Mouse (Mus musculus) cortical plate, adult 2 months (tissue): ENCODE measurements around the gene Serpinf2. TPM values are rescaled to one million over a fixed set of nuclear protein-coding genes. Genes with fewer than 3 reads are reported as not detected.

Source experiments
- H3K27ac ChIP-seq: fragments of 200-500 bp; 2 replicates; pipeline ENCODE4 v1.5.1; 2012; ENCODE audit warnings: low read length, control low read depth, inconsistent platforms; ENCODE audit not compliant: insufficient read depth
- H3K4me1 ChIP-seq: fragments of 200-500 bp; 2 replicates; pipeline ENCODE4 v1.6.1; 2011; ENCODE audit warnings: low read length; ENCODE audit not compliant: control insufficient read depth, insufficient read depth
- H3K4me3 ChIP-seq: fragments of 200-500 bp; 2 replicates; pipeline ENCODE4 v1.5.1; 2011; ENCODE audit warnings: mild to moderate bottlenecking, low read length, control low read depth; ENCODE audit not compliant: insufficient read depth
- CTCF ChIP-seq: fragments of 200-500 bp; IDR thresholded peaks from 2 replicates; pipeline ENCODE4 v1.5.1; 2011; ENCODE audit warnings: mild to moderate bottlenecking, control low read depth, low read length; ENCODE audit not compliant: insufficient read depth; ENCODE audit errors: extremely low read depth
- POLR2A ChIP-seq: fragments of 200-500 bp; IDR thresholded peaks from 2 replicates; pipeline ENCODE4 v1.6.1; 2011; ENCODE audit warnings: mild to moderate bottlenecking, low read length, control low read depth; ENCODE audit not compliant: insufficient read depth; ENCODE audit errors: extremely low read depth
- polyA plus RNA-seq: library from polyadenylated mRNA; depleted of rRNA; stranded (reverse); fragments of >200 nt; gene quantifications from 2 replicates; pipeline ENCODE4 v1.2.3, GENCODE M21; 2012

Serpinf2 gene
- polyA plus RNA-seq, 1 experiment: 0.15 TPM

- no peak overlapping the region for H3K27ac ChIP-seq
- no peaks in the 10 kb centered on the region for H3K4me1 ChIP-seq
- no peak overlapping the region for H3K4me3 ChIP-seq
- TF ChIP-seq POLR2A (no peak), CTCF (no peak)
These were observed 17.9 kb downstream of the Serpinf2 start for GRCm38 (mm10) chr11:75421375-75422012.

DNA sequence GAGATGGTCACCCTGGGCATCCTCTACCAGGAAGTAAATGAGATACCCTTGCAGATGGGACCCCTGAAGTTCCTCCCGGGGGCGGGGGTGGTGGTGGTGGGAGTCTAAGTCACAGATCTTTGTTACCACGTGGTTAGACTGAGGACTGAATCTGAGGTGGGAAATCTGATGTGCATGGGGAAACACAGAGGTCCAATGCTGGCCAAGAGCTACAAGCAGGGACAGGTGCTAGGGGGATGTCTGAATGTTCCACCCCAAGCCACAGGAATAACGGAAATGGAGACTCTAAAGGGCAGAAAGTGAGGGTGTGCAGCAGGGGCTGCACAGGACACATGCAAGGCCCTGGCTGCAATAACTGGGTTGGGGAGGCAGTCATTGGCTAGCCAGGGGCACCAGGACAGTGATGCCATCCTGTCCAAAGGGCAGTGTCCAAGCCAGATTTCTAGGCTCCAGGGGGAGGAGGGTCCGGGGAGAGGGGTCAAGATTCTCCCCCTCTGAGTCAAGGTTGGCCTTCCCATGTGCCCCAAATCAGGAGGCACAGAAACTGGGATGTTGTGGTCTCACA lies 18.5 kb downstream of the Serpinf2 start:
- TF ChIP-seq CTCF (no peak), POLR2A (no peak)
- H3K27ac ChIP-seq: no peak overlapping the region
- no peak overlapping the region for H3K4me3 ChIP-seq
- no peaks in the 10 kb centered on the region for H3K4me1 ChIP-seq

- TF ChIP-seq CTCF (no peak), POLR2A (no peak)
- Histone ChIP-seq H3K27ac (no peak overlapping the region), H3K4me1 (no peaks in the 10 kb centered on the region), H3K4me3 (no peak overlapping the region)
These were observed 19.4 kb downstream of the Serpinf2 start for GRCm38 (mm10) chr11:75420037-75420436.

DNA sequence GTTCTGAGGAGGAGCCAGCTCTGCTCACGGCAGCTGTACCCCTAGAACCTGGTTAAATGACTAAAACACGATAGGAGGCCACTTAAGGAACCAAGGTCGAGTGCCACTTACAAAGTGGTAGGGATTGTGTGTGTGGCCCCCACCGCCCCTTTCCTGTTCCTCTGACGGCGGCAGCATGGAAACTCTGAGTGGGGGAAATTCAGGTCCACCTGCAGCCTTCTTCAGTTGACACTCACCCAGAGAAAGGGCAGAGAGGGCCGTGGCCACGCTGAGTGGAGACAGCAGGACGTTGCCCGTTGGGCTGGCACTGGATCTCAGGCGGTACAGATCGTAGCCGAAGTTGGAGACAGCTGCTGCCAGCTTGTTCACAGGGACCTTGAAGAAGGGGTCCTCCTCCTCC lies 23.4 kb downstream of the Serpinf2 start:
- no peaks in the 10 kb centered on the region for H3K4me1 ChIP-seq
- no peak overlapping the region for H3K27ac ChIP-seq
- TF ChIP-seq POLR2A (no peak), CTCF (no peak)
- no peak overlapping the region for H3K4me3 ChIP-seq

DNA sequence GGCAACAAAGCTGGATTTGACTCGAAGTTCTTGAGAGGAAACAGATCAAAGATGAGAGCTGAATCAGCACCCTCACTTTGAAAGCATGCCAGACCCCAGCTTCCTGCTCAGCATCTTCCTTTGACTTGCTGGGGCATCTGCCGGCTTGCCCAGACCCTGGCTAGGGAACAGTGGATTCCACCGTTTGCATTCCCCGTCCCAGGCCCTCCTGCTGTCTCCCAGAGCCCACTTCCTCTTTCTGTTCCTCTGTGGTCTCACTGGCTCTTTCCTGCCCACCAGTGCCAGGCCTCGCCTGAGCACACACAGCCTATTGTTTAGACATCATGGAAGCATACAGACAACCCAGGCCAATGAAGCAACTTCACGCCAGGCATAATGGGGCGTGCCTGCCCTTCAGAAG lies 24.3 kb downstream of the Serpinf2 start:
- Histone ChIP-seq H3K4me1 (no peaks in the 10 kb centered on the region), H3K4me3 (no peak overlapping the region), H3K27ac (no peak overlapping the region)
- TF ChIP-seq CTCF: no peak
- no peak for TF ChIP-seq POLR2A

- TF ChIP-seq POLR2A: no peak
- no peak for TF ChIP-seq CTCF
- Histone ChIP-seq H3K4me3 (no peak overlapping the region), H3K4me1 (no peaks in the 10 kb centered on the region), H3K27ac (no peak overlapping the region)
These were observed 28.8 kb downstream of the Serpinf2 start for GRCm38 (mm10) chr11:75410591-75410990.

DNA sequence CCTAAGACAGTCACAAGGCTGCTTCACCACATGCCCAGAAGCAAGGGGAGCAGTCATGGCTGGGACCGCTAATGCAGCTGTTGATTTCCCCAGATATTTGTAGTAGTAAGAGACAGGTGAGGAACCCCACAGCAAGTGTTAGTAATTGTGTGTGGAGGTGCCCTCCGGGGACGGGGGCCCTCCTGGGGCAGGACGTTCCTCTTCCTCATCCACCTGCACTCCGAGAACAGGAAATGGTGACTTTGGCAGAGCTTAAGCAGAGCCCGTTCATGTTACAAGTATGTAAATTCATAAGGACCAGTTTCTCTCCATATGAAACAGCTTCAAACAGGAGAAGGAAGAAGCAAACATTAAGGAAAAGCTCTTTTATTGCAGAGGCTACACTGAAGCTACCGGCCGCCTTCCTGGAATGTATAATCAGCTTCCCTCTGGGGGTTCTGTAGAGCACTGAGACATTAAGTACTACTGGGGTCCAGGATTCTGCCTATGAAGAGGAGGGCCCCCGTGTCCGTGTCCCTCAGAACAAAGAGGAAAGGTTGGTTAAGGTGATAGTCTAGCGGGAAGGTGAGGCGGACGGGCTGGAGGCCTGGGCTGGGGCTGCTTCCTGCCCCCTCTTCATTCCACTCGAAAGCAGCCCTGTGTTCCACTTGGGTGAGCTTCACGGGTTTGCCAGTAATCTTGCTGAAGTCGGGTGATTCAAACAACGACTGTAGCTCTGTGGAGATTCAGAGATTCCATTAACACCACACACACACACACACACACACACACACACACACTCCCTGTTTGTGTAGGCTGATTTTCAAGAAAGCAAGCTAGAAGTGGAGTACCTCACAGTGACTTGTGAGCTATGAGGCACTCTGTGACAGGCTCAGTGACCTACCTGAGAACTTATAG lies 29.5 kb downstream of the Serpinf2 start:
- H3K4me3 ChIP-seq: no peak overlapping the region
- H3K4me1 ChIP-seq: no peaks in the 10 kb centered on the region
- no peak overlapping the region for H3K27ac ChIP-seq
- no peak for TF ChIP-seq CTCF
- TF ChIP-seq POLR2A: no peak

DNA sequence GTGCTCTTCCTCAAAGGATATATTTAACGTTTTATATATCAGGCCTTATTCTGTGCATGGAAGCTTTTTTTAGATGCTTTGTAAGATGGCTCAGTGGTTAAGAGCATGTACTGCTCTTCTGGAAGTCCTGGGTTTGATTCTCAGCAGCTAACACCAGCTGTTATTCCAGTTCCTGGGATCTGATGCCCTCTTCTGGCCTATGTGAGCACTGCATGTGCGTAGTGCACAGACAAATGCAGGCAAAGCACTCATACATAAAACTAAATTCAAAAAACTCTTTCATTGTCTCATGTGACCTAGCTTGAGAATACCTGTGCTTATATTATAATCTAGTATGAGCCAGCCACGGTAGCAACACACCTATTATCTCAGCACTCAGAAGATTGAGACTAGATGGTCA lies 32.5 kb downstream of the Serpinf2 start:
- Histone ChIP-seq H3K4me3 (no peak overlapping the region), H3K4me1 (no peaks in the 10 kb centered on the region; the same call in 1 of the 2 replicates), H3K27ac (no peak overlapping the region)
- no peak for TF ChIP-seq POLR2A
- peak; percentile 45; the same call in 1 of the 2 replicates for TF ChIP-seq CTCF

- Histone ChIP-seq H3K4me1 (no peaks in the 10 kb centered on the region; the same call in 1 of the 2 replicates), H3K4me3 (no peak overlapping the region), H3K27ac (no peak overlapping the region)
- TF ChIP-seq POLR2A: no peak
These were observed 33.3 kb downstream of the Serpinf2 start for GRCm38 (mm10) chr11:75406104-75406503.

DNA sequence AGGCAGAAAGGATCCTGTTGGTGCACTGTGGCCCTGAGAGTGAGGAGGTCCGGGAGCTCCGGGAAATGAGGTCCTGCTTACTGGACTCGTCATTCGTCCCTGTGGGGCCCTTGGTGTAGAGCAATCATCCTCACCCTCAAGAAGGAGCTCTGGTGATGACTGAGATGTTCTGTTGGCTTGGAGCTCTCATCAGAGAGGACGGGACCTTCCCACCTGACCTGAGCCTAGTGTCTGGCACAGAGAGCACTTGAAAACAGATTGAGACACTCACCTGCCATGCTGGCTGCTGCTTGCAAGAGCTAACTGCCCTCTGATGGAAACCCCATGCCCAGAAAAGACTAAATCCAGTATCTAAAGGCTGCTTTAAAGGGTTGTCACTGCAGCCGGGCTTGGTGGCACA lies 34.6 kb downstream of the Serpinf2 start:
- no peak overlapping the region for H3K4me3 ChIP-seq
- no peak overlapping the region for H3K27ac ChIP-seq
- H3K4me1 ChIP-seq: peaks cover 1% of the 10 kb centered on the region
- TF ChIP-seq POLR2A (no peak), CTCF (no peak)
